Mouse (Mus musculus): ENCODE measurements around the gene Gal3st2c.
"Not testable (repeated sequence)": the region's sequence is repeated elsewhere in the genome, so short reads cannot be mapped to it uniquely, and the experiment has no call there.

Gene Gal3st2c

DNA sequence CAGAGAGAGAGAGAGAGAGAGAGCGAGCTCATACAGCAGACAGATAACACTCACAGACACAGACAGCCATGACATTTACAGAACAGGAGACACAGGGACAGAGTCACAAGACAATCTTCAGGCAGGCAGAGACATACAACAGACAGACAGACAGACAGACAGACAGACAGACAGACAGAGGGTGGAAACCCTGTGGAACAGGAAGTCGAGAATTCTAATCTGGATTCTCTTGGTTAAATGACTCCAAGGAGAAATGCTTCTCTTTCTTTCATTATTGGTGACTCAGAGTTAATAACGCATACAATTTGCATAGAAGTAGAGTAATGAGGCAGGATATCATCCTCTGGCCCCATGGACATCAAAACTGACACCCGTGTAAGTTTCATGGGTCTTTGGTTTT is 56.2 kb downstream of the Gal3st2c start:
- DNase-seq = no peak

DNA sequence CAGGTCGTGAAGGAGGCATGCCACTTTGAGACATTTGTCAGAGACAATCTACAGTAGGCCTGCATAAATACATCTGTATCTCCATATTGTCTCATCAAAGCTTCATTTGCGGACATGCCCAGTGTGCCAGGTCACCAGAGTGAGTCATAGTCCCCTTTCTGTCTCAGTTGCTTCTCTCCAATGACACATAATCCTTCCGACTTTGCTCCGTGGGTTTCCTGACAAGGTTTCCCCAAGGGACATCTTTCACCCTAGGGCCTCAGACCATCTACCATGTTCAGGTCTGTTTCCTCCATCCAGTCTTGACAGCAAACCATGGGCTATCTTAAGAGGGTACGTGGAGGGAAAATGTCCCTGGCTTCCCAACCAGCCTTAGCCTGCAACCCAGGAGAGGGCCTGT is 60.8 kb downstream of the Gal3st2c start:
- DNase-seq = no peak

DNA sequence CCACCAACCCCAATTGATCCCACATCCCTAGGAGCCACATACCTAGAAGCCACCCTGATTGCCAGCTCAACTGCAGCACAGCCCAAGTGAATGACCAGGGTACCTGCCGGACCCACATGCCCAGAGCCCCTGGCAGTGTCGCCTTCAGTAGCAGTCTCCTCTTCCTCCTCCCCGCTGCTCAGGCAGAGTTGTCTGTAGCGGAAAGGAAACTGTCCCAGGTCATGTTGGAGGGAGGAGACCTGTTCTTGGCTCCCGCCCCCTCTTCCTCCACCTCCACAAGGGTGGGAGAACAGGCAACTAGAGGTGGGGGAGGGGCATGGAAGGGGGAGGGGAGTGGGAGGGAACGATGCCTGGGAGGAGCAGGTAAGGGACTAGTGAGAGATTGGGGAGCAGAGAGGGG is 62.1 kb downstream of the Gal3st2c start, which contains the start of gene Pdcd1:
TSS of gene Pdcd1 (minus strand) at position 181 of the 400 bp plus-strand sequence.
- peak; percentile 57 for DNase-seq

DNA sequence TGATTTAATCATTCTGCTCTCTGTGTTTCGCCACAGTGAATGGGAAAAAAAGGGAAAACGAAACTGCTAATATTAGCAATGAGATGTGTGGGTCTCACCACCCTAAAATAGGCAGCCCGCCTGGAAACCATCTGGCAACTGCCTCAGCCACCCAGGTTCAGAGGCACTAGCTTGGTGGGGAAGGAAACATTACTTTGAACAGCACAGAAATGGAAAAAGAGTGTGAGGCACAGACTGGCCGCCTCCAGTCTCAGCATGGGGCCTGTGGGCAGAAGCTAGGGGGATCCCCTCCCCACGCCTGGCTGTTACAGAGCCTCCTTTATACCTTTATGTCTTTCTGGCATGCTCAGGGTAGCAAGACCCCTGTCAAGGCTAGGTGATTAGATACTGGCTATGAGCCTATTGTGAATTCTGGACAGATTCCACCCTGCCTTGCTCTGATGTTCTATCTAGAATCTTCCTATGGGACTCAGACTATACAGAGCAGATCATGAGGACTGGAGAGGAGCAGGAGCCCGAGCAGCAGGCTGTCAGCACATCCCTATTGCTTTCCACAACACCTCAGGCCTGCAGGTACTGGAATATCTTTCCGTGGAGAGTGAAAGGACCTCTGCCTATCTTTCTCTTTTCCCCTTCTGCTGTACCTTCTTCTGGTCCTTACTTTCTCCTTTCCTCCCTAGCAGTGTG is 63.4 kb downstream of the Gal3st2c start:
- DNase-seq = peak; percentile 44

DNA sequence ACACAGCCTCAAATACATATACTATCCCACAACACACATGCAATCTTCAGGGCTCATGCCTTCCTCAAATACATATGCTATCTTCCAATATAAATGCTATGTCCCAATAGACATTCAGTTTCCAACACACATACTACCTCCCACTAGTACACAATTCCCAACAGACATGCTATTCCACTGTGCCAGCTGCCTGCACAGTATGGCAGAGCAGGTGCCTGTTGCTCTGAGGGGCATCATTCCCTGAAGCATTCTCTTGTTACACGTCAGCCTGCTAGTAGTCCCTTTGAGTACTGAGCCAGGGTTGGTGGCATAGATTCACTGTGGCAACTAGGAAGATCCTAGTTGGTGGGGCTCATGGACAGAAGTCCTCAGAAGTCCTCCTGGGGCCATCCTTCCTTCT is 64.2 kb downstream of the Gal3st2c start:
- DNase-seq = no peak

DNA sequence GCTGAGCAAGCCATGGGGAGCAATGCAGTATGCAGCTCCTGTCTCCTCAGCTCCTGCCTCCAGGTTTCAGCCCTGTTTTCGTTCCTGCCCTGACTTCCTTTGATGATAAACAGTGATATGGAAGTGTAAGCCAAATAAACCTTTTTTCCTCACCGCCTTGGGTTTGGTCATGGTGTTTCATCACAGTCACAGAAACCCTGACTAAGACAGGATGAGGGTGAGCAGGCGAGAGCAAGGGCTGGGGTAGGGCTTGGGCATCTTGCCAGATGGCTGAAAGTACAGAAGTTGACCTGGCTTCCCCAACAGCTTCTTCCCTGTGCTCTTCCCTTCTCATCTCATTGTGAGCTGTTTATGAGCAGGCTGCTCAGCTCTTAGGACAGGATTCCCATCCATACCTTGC is 65.7 kb downstream of the Gal3st2c start:
- DNase-seq = no peak

DNA sequence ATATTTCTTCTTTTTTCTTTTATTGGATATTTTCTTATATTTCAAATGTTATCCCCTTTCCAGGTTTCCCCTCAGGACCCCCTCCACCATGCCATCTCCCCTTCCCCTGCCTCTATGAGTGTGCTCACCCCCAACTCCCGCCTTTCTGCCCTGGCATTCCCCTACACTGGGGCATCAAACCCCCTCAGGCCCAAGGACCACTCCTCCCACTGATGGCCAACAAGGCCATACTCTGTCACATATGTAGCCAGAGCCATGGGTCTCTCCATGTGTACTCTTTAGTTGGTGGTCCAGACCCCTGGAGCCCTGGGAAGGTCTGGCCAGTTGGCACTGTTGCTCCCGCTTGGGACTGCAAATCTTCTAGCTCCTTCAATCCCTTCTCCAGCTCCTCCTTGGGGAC is 67.1 kb downstream of the Gal3st2c start:
- no peak for DNase-seq

DNA sequence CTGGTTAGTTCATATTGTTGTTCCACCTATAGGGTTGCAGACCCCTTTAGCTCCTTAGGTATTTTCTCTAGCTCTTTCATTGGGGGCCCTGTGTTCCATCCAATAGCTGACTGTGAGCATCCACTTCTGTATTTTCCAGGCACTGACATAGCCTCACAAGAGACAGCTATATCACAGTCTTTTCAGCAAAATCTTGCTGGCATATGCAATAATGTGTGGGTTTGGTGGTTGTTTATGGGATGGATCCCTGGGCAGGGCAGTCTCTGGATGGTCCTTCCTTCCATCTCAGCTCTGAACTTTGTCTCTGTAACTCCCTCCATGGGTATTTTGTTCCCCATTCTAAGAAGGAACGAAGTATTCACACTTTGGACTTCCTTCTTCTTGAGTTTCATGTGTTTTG is 68.0 kb downstream of the Gal3st2c start:
- not testable (repeated sequence) for DNase-seq
